Mouse (Mus musculus) heart, embryonic 15.5 days (tissue): ENCODE data around the gene Ythdf2. TPM values are rescaled to one million over a fixed set of nuclear protein-coding genes. Genes with fewer than 3 reads are reported as not detected.

ENCODE experiments used
- ATAC-seq: fragments of 200-750 bp; cut with Nextera tagmentation; replicated peaks from 2 replicates; pipeline ENCODE4 v1.8.0; 2017; ENCODE audit warnings: low read depth, moderate TSS enrichment; ENCODE audit not compliant: insufficient number of reproducible peaks, insufficient read depth, low FRiP score
- H3K27ac ChIP-seq: fragments of 300-500 bp; sonication (generic); 2 replicates; pipeline ENCODE4 v1.5.1; 2015; ENCODE audit warnings: mild to moderate bottlenecking, inconsistent platforms
- H3K27me3 ChIP-seq: fragments of 300-500 bp; sonication (generic); 2 replicates; pipeline ENCODE4 v1.6.1; 2015; ENCODE audit warnings: inconsistent platforms
- H3K36me3 ChIP-seq: fragments of 300-500 bp; sonication (generic); 2 replicates; pipeline ENCODE4 v1.6.1; 2015; ENCODE audit warnings: mild to moderate bottlenecking, inconsistent platforms
- H3K4me1 ChIP-seq: fragments of 300-500 bp; sonication (generic); replicated peaks from 2 replicates; pipeline ENCODE4 v1.6.1; 2015; ENCODE audit warnings: inconsistent platforms
- H3K4me2 ChIP-seq: fragments of 300-500 bp; sonication (generic); 2 replicates; pipeline ENCODE4 v1.6.1; 2015; ENCODE audit warnings: inconsistent platforms, mild to moderate bottlenecking, moderate library complexity
- H3K4me3 ChIP-seq: fragments of 300-500 bp; sonication (generic); 2 replicates; pipeline ENCODE4 v1.5.1; 2015; ENCODE audit warnings: mild to moderate bottlenecking, inconsistent platforms
- H3K9ac ChIP-seq: fragments of 300-500 bp; sonication (generic); 2 replicates; pipeline ENCODE4 v1.6.1; 2015; ENCODE audit warnings: mild to moderate bottlenecking, inconsistent platforms
- H3K9me3 ChIP-seq: fragments of 300-500 bp; sonication (generic); replicated peaks from 2 replicates; pipeline ENCODE4 v1.6.1; 2016; ENCODE audit warnings: inconsistent platforms
- WGBS: fragments of 180-500 bp; shearing (Covaris S2); methylation state at CpG from one replicate; pipeline ENCODE4 v1.1.7; 2015; ENCODE audit warnings: mixed read lengths; 5-methylcytosine and 5-hydroxymethylcytosine counted together
- polyA plus RNA-seq: library from polyadenylated mRNA; unstranded; fragments of >200 nt; fragmentation: Nextera tagmentation; extraction: Ambion mirVana; gene quantifications from 2 replicates; pipeline ENCODE4 v1.2.1, GENCODE M21; 2015

Ythdf2 gene
- 57.8 and 61.7 TPM in 2 replicates for polyA plus RNA-seq

GRCm38 (mm10) chr4:132211953-132212734, at the start of gene Ythdf2:
Gene Ythdf2, minus strand, starts transcription at chr4:132212303.
- peak within 1 kb of the TSS; percentile 81 for H3K4me2 ChIP-seq
- H3K27me3 ChIP-seq: no peaks in the 10 kb centered on the region
- 1% methylated on average over 75 of the region's 78 CpGs for WGBS
- peak; percentile 96 for ATAC-seq
- peak within 1 kb of the TSS; percentile 77 for H3K4me3 ChIP-seq
- H3K9me3 ChIP-seq: no peaks in the 10 kb centered on the region
- peaks cover 17% of the 10 kb centered on the region for H3K36me3 ChIP-seq
- H3K27ac ChIP-seq: peak within 1 kb of the TSS; percentile 90
- H3K9ac ChIP-seq: peak within 1 kb of the TSS; percentile 94
- H3K4me1 ChIP-seq: peaks cover 22% of the 10 kb centered on the region

- peaks cover 17% of the 10 kb centered on the region for H3K4me1 ChIP-seq
- H3K9ac ChIP-seq: peak overlapping the region; percentile 96
- H3K4me3 ChIP-seq: peak overlapping the region; percentile 82
- H3K36me3 ChIP-seq: no peaks in the 10 kb centered on the region
- peak overlapping the region; percentile 79 for H3K4me2 ChIP-seq
- WGBS: 1% methylated on average over 46 of the region's 64 CpGs
- ATAC-seq: peak; percentile 85
- H3K27ac ChIP-seq: peak overlapping the region; percentile 97
- no peaks in the 10 kb centered on the region for H3K27me3 ChIP-seq
- no peaks in the 10 kb centered on the region for H3K9me3 ChIP-seq
Measured at GRCm38 (mm10) chr4:132260404-132261379, 48.6 kb upstream of the Ythdf2 start.

GRCm38 (mm10) chr4:132259248-132259647, 47.1 kb upstream of the Ythdf2 start:
- 45% methylated on average over 4 of the region's 4 CpGs for WGBS
- Histone ChIP-seq H3K27ac (peak overlapping the region; percentile 97), H3K4me3 (peak overlapping the region; percentile 82), H3K4me2 (peak overlapping the region; percentile 79), H3K9ac (peak overlapping the region; percentile 96; the same call in 1 of the 2 replicates), H3K36me3 (no peaks in the 10 kb centered on the region), H3K9me3 (no peaks in the 10 kb centered on the region), H3K27me3 (no peaks in the 10 kb centered on the region), H3K4me1 (peaks cover 20% of the 10 kb centered on the region)
- no peak for ATAC-seq

- no peak overlapping the region for H3K4me2 ChIP-seq
- H3K9me3 ChIP-seq: no peaks in the 10 kb centered on the region
- H3K4me3 ChIP-seq: no peak overlapping the region
- peaks cover 28% of the 10 kb centered on the region for H3K4me1 ChIP-seq
- peak overlapping the region; percentile 17; the same call in 1 of the 2 replicates for H3K27ac ChIP-seq
- no peak for ATAC-seq
- peaks cover 6% of the 10 kb centered on the region for H3K36me3 ChIP-seq
- 0 out of 2 replicates have a peak overlapping the region, but pooled peaks have one; percentile 1 for H3K9ac ChIP-seq
- WGBS: 74% methylated on average over 3 of the region's 3 CpGs
- no peaks in the 10 kb centered on the region for H3K27me3 ChIP-seq
Measured at GRCm38 (mm10) chr4:132256384-132256783, 44.3 kb upstream of the Ythdf2 start.

- Histone ChIP-seq H3K4me3 (no peak overlapping the region), H3K4me2 (no peak overlapping the region), H3K27me3 (no peaks in the 10 kb centered on the region), H3K9me3 (no peaks in the 10 kb centered on the region), H3K27ac (no peak overlapping the region), H3K9ac (no peak overlapping the region), H3K36me3 (peaks cover 19% of the 10 kb centered on the region), H3K4me1 (peaks cover 27% of the 10 kb centered on the region)
- WGBS: 84% methylated on average over 3 of the region's 3 CpGs
- no peak for ATAC-seq
Measured at GRCm38 (mm10) chr4:132254986-132255385, 42.9 kb upstream of the Ythdf2 start.

GRCm38 (mm10) chr4:132253622-132254021, 41.5 kb upstream of the Ythdf2 start:
- Histone ChIP-seq H3K27me3 (no peaks in the 10 kb centered on the region), H3K4me2 (no peak overlapping the region), H3K9me3 (no peaks in the 10 kb centered on the region), H3K4me1 (peaks cover 14% of the 10 kb centered on the region), H3K9ac (no peak overlapping the region), H3K36me3 (peaks cover 24% of the 10 kb centered on the region), H3K4me3 (no peak overlapping the region), H3K27ac (0 out of 2 replicates have a peak overlapping the region, but pooled peaks have one; percentile 31)
- WGBS: 35% methylated on average over 2 of the region's 2 CpGs
- ATAC-seq: no peak

GRCm38 (mm10) chr4:132253128-132253527, 41.0 kb upstream of the Ythdf2 start:
- no peak for ATAC-seq
- WGBS: 80% methylated on average over 8 of the region's 8 CpGs
- Histone ChIP-seq H3K27ac (no peak overlapping the region), H3K4me3 (no peak overlapping the region), H3K9me3 (no peaks in the 10 kb centered on the region), H3K27me3 (no peaks in the 10 kb centered on the region), H3K4me2 (no peak overlapping the region), H3K9ac (no peak overlapping the region), H3K36me3 (peaks cover 28% of the 10 kb centered on the region), H3K4me1 (peaks cover 14% of the 10 kb centered on the region)

GRCm38 (mm10) chr4:132251596-132251995, 39.5 kb upstream of the Ythdf2 start:
- H3K4me1 ChIP-seq: peaks cover 19% of the 10 kb centered on the region
- no peak overlapping the region for H3K4me2 ChIP-seq
- WGBS: 82% methylated on average over 9 of the region's 9 CpGs
- no peak overlapping the region for H3K4me3 ChIP-seq
- no peak for ATAC-seq
- H3K27me3 ChIP-seq: no peaks in the 10 kb centered on the region
- H3K9me3 ChIP-seq: no peaks in the 10 kb centered on the region
- peaks cover 28% of the 10 kb centered on the region for H3K36me3 ChIP-seq
- H3K27ac ChIP-seq: no peak overlapping the region
- no peak overlapping the region for H3K9ac ChIP-seq

- no peaks in the 10 kb centered on the region for H3K9me3 ChIP-seq
- H3K9ac ChIP-seq: no peak overlapping the region
- 0 out of 2 replicates have a peak overlapping the region, but pooled peaks have one; percentile 13 for H3K27ac ChIP-seq
- H3K4me3 ChIP-seq: no peak overlapping the region
- peaks cover 45% of the 10 kb centered on the region for H3K36me3 ChIP-seq
- H3K27me3 ChIP-seq: no peaks in the 10 kb centered on the region
- WGBS: 68% methylated on average over 5 of the region's 5 CpGs
- no peak overlapping the region for H3K4me2 ChIP-seq
- peaks cover 5% of the 10 kb centered on the region; the same call in 1 of the 2 replicates for H3K4me1 ChIP-seq
- peak; percentile 47; the same call in 1 of the 2 replicates for ATAC-seq
Measured at GRCm38 (mm10) chr4:132247451-132247997, 35.4 kb upstream of the Ythdf2 start.

- ATAC-seq: no peak
- 0 out of 2 replicates have a peak overlapping the region, but pooled peaks have one; percentile 7 for H3K27ac ChIP-seq
- H3K4me1 ChIP-seq: peaks cover 5% of the 10 kb centered on the region; the same call in 1 of the 2 replicates
- 83% methylated on average over 3 of the region's 3 CpGs for WGBS
- no peak overlapping the region for H3K9ac ChIP-seq
- H3K27me3 ChIP-seq: no peaks in the 10 kb centered on the region
- peaks cover 47% of the 10 kb centered on the region for H3K36me3 ChIP-seq
- no peaks in the 10 kb centered on the region for H3K9me3 ChIP-seq
- H3K4me3 ChIP-seq: no peak overlapping the region
- no peak overlapping the region for H3K4me2 ChIP-seq
Measured at GRCm38 (mm10) chr4:132245643-132246042, 33.5 kb upstream of the Ythdf2 start.

GRCm38 (mm10) chr4:132241208-132241607, 29.1 kb upstream of the Ythdf2 start:
- Histone ChIP-seq H3K4me3 (no peak overlapping the region), H3K27me3 (no peaks in the 10 kb centered on the region), H3K9me3 (no peaks in the 10 kb centered on the region), H3K36me3 (peaks cover 66% of the 10 kb centered on the region), H3K4me1 (no peaks in the 10 kb centered on the region), H3K4me2 (no peak overlapping the region), H3K9ac (no peak overlapping the region), H3K27ac (no peak overlapping the region)
- 70% methylated on average over 3 of the region's 3 CpGs for WGBS
- ATAC-seq: no peak
